Mouse (Mus musculus): Measurements from ENCODE around the gene Adam4. TPM values are rescaled to one million over a fixed set of nuclear protein-coding genes. Genes with fewer than 3 reads are reported as not detected.

The Adam4 gene
- total RNA-seq (2023) = 1.0 to 2.1 TPM (median 1.4 TPM) in 4 replicates

DNA sequence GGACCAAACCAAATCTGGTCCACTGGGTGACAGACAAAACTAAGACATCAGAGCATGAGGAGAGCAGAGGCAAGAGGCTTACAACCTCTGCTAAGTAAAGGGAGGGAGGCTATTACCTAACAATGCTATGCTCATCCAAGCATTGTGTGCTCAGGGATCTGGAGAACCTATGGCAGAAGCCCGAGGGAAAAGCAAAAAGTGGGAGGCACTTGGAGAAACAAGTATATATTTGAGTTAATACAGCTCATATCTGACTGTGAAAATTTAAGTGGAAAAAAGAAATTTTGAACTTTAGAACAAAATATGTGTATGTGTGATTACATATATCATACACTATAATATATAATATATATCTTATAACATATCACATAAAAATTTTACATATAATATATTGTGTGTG is at the start of gene Adam4:
Adam4 (minus strand) TSS at position 101 of the 400 bp plus-strand sequence.

DNA sequence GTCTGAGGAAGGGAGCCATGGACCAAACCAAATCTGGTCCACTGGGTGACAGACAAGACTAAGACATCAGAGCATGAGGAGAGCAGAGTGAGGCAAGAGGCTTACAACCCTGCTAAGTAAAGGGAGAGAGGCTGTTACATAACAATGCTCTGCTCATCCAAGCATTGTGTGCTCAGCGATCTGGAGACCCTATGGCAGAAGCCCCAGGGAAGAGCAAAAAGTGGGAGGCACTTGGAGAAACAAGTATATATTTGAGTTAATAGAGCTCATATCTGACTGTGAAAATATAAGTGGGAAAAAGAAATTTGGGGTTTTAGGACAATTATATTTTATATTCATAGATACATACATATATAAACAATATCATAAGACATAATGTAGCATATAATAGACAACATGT is 42.4 kb downstream of the Adam4 start, which contains the start of gene Gm4787:
Gm4787 (minus strand) TSS at position 101 of the 400 bp plus-strand sequence.

Other genes starting within 250 kb of the Adam4 start
- gene Slc8a3, start 88.8 kb downstream of the Adam4 start, total RNA-seq (2023) = not detected in 4 replicates
- 0.43 to 0.97 TPM (median 0.62 TPM) in 4 replicates for gene Gm4787, start 42.5 kb downstream of the Adam4 start, total RNA-seq (2023)
- gene Cox16, start 63.2 kb upstream of the Adam4 start, total RNA-seq (2023) = 42.8 to 61.1 TPM (median 55.0 TPM) in 4 replicates
- gene Gm20498, start 111.0 kb upstream of the Adam4 start, total RNA-seq (2023) = 12.0 to 20.1 TPM (median 16.0 TPM) in 4 replicates
- gene Synj2bp, start 111.0 kb upstream of the Adam4 start, total RNA-seq (2023) = 20.0 to 28.8 TPM (median 22.8 TPM) in 4 replicates
- gene Adam21, start 146.5 kb upstream of the Adam4 start, total RNA-seq (2023) = 0.19 to 0.32 TPM in 2 of 4 replicates, not detected in the others
- gene Med6, start 173.1 kb upstream of the Adam4 start, total RNA-seq (2023) = 47.6 to 65.4 TPM (median 52.3 TPM) in 4 replicates
- not detected in 4 replicates for gene Ttc9, start 209.3 kb upstream of the Adam4 start, total RNA-seq (2023)